Mouse (Mus musculus) liver, embryonic 13.5 days (tissue): ENCODE results near the gene Ifne. TPM values are rescaled to one million over a fixed set of nuclear protein-coding genes. Genes with fewer than 3 reads are reported as not detected.
"Not testable (repeated sequence)": the region's sequence is repeated elsewhere in the genome, so short reads cannot be mapped to it uniquely, and the experiment has no call there.

Experiments used
- ATAC-seq: fragments of 200-750 bp; cut with Nextera tagmentation; 2 replicates; pipeline ENCODE4 v1.8.0; 2017; ENCODE audit warnings: low read depth, mild to moderate bottlenecking, moderate number of reproducible peaks, moderate library complexity
- DNase-seq: peaks from one replicate; pipeline ENCODE4 v3.0.0; 2022
- H3K27ac ChIP-seq: fragments of 300-500 bp; sonication (generic); 2 replicates; pipeline ENCODE4 v1.5.1; 2015; ENCODE audit warnings: moderate library complexity, mild to moderate bottlenecking, inconsistent platforms
- H3K27me3 ChIP-seq: fragments of 300-500 bp; sonication (generic); 2 replicates; pipeline ENCODE4 v1.6.1; 2015; ENCODE audit warnings: mild to moderate bottlenecking, inconsistent platforms
- H3K36me3 ChIP-seq: fragments of 300-500 bp; sonication (generic); 2 replicates; pipeline ENCODE4 v1.6.1; 2015; ENCODE audit warnings: mild to moderate bottlenecking, inconsistent platforms
- H3K4me1 ChIP-seq: fragments of 300-500 bp; sonication (generic); replicated peaks from 2 replicates; pipeline ENCODE4 v1.6.1; 2015; ENCODE audit warnings: inconsistent platforms
- H3K4me2 ChIP-seq: fragments of 300-500 bp; sonication (generic); 2 replicates; pipeline ENCODE4 v1.6.1; 2015; ENCODE audit warnings: inconsistent platforms, mild to moderate bottlenecking, moderate library complexity
- H3K4me3 ChIP-seq: fragments of 300-500 bp; sonication (generic); replicated peaks from 2 replicates; pipeline ENCODE4 v1.5.1; 2015; ENCODE audit warnings: mild to moderate bottlenecking, inconsistent platforms
- H3K9ac ChIP-seq: fragments of 300-500 bp; sonication (generic); 2 replicates; pipeline ENCODE4 v1.6.1; 2015; ENCODE audit warnings: mild to moderate bottlenecking, inconsistent platforms
- H3K9me3 ChIP-seq: fragments of 300-500 bp; sonication (generic); replicated peaks from 2 replicates; pipeline ENCODE4 v1.6.1; 2016; ENCODE audit warnings: inconsistent platforms
- WGBS: fragments of 180-500 bp; shearing (Covaris S2); methylation state at CpG from one replicate; pipeline ENCODE4 v1.1.7; 2015; ENCODE audit not compliant: insufficient replicate concordance; 5-methylcytosine and 5-hydroxymethylcytosine counted together
- microRNA counts: library from miRNA; unstranded; fragments of <30 nt; microRNA quantifications from one replicate; lab custom pipeline; 2016
- microRNA-seq: library from miRNA; unstranded; fragments of <30 nt; microRNA quantifications from one replicate; pipeline ENCODE4, GENCODE M21; 2016
- polyA plus RNA-seq: library from polyadenylated mRNA; unstranded; fragments of >200 nt; fragmentation: Nextera tagmentation; extraction: Ambion mirVana; gene quantifications from 2 replicates; pipeline ENCODE4 v1.2.1, GENCODE M21; 2015

Gene Ifne
- polyA plus RNA-seq, 1 experiment from 2014 or later: not detected

GRCm38 (mm10) chr4:88835225-88835624 lies 44.8 kb downstream of the Ifne start, which contains the start of gene Ifna5:
Gene Ifna5, plus strand, starts transcription at chr4:88835525.
- H3K27ac ChIP-seq, H3K27me3 ChIP-seq, DNase-seq, H3K4me2 ChIP-seq, H3K4me1 ChIP-seq, H3K9me3 ChIP-seq, H3K9ac ChIP-seq, H3K4me3 ChIP-seq, ATAC-seq, H3K36me3 ChIP-seq: not testable (repeated sequence)
- WGBS: 77% methylated on average over 1 of the region's 1 CpGs

- Histone ChIP-seq H3K4me1 (no peaks in the 10 kb centered on the region), H3K27ac (no peak overlapping the region), H3K4me3 (no peak overlapping the region), H3K4me2 (no peak overlapping the region), H3K27me3 (no peaks in the 10 kb centered on the region), H3K36me3 (no peaks in the 10 kb centered on the region), H3K9ac (no peak overlapping the region), H3K9me3 (no peaks in the 10 kb centered on the region)
- ATAC-seq (no peak), DNase-seq (no peak)
- WGBS: 16% methylated on average over 4 of the region's 4 CpGs
These were observed 49.5 kb downstream of the Ifne start for GRCm38 (mm10) chr4:88830523-88830922.

MicroRNAs within 50 kb of the gene (microRNA counts, 519-probe panel; counts per million panel counts)
- 3,327 counts per million, percentile 21 among the panel's probes with 10 or more counts for microRNA mmu-miR-31 (lab: Ali Mortazavi, UCI)

Small RNA genes lying within 50 kb of the gene (microRNA-seq; reads per million reads assigned to microRNA genes)
- 485 reads per million, percentile 68 among the genes with 10 or more reads in this experiment for gene Mir31

Other genes with a start within 250 kb of the Ifne start
- not detected in 2 replicates for gene C87499, start 245.8 kb downstream of the Ifne start, polyA plus RNA-seq
- gene Ifna13, start 235.7 kb downstream of the Ifne start, polyA plus RNA-seq: not detected in 2 replicates
- not detected in 2 replicates for gene Ifna16, start 203.3 kb downstream of the Ifne start, polyA plus RNA-seq
- gene Ifna2, start 196.3 kb downstream of the Ifne start, polyA plus RNA-seq: not detected in 2 replicates
- not detected in 2 replicates for gene Ifnab, start 188.8 kb downstream of the Ifne start, polyA plus RNA-seq
- 0.25 and 0.29 TPM in 2 replicates for gene Gm26566, start 158.4 kb downstream of the Ifne start, polyA plus RNA-seq
- gene Klhl9, start 157.7 kb downstream of the Ifne start, polyA plus RNA-seq: 24.6 and 33.1 TPM in 2 replicates
- not detected in 2 replicates for gene Gm13271, start 125.3 kb downstream of the Ifne start, polyA plus RNA-seq
- gene Gm13283, start 120.1 kb downstream of the Ifne start, polyA plus RNA-seq: not detected in 2 replicates
- not detected in 2 replicates for gene Gm13290, start 106.4 kb downstream of the Ifne start, polyA plus RNA-seq
- gene Gm13289, start 103.3 kb downstream of the Ifne start, polyA plus RNA-seq: not detected in 2 replicates
- gene Gm13272, start 100.4 kb downstream of the Ifne start, polyA plus RNA-seq: not detected in 2 replicates
- not detected in 2 replicates for gene Ifnz, start 98.1 kb downstream of the Ifne start, polyA plus RNA-seq
- 0.23 TPM in 1 of 2 replicates, not detected in the other for gene Gm13276, start 94.5 kb downstream of the Ifne start, polyA plus RNA-seq
- gene Gm13277, start 91.6 kb downstream of the Ifne start, polyA plus RNA-seq: not detected in 2 replicates
- not detected in 2 replicates for gene Gm13278, start 88.7 kb downstream of the Ifne start, polyA plus RNA-seq
- not detected in 2 replicates for gene Gm13275, start 85.7 kb downstream of the Ifne start, polyA plus RNA-seq
- not detected in 2 replicates for gene Gm13279, start 82.8 kb downstream of the Ifne start, polyA plus RNA-seq
- 0.25 and 0.31 TPM in 2 replicates for gene Gm13285, start 80.5 kb downstream of the Ifne start, polyA plus RNA-seq
- not detected in 2 replicates for gene Gm13287, start 76.9 kb downstream of the Ifne start, polyA plus RNA-seq
- not detected in 2 replicates for gene Gm13288, start 74.7 kb downstream of the Ifne start, polyA plus RNA-seq
- not detected in 2 replicates for gene Ifna7, start 64.0 kb downstream of the Ifne start, polyA plus RNA-seq
- not detected in 2 replicates for gene Ifna11, start 60.2 kb downstream of the Ifne start, polyA plus RNA-seq
- not detected in 2 replicates for gene Ifna6, start 52.8 kb downstream of the Ifne start, polyA plus RNA-seq
- gene Ifna5, start 44.7 kb downstream of the Ifne start, polyA plus RNA-seq: not detected in 2 replicates
- not detected in 2 replicates for gene Ifna4, start 38.3 kb downstream of the Ifne start, polyA plus RNA-seq
- gene Ifna1, start 30.1 kb downstream of the Ifne start, polyA plus RNA-seq: not detected in 2 replicates